Mouse (Mus musculus): Measurements from ENCODE around the gene Fam131a.

The Fam131a gene

GRCm38 (mm10) chr16:20725321-20725720, 32.3 kb downstream of the Fam131a start:
- H3K36me3 ChIP-seq (ENCODE audit: insufficient read depth, low read length), result peaks cover 52% of the 10 kb centered on the region
- no peaks in the 10 kb centered on the region for H3K9me3 ChIP-seq (ENCODE audit: low read length)
- peaks cover 87% of the 10 kb centered on the region for H3K4me1 ChIP-seq (replicated peaks; ENCODE audit: low read depth, low read length)
- TF ChIP-seq POU5F1 (IDR thresholded peaks at IDR 0.05; ENCODE audit: borderline replicate concordance, low read length), result no peak
- TF ChIP-seq CTCF (conservative IDR thresholded peaks at IDR 0.05; ENCODE audit: low read length), result no peak
- no peak for TF ChIP-seq NANOG (IDR thresholded peaks at IDR 0.05; ENCODE audit: borderline replicate concordance, low read length)
- H3K4me3 ChIP-seq (replicated peaks; ENCODE audit: low read length), result no peak overlapping the region; the same call in 1 of the 2 replicates
- no peaks in the 10 kb centered on the region for H3K27me3 ChIP-seq (ENCODE audit: insufficient read depth, low read length)

- H3K4me1 ChIP-seq (replicated peaks; ENCODE audit: low read depth, low read length), result peaks cover 87% of the 10 kb centered on the region
- peaks cover 48% of the 10 kb centered on the region for H3K36me3 ChIP-seq (ENCODE audit: insufficient read depth, low read length)
- TF ChIP-seq NANOG (IDR thresholded peaks at IDR 0.05; ENCODE audit: borderline replicate concordance, low read length), result no peak
- no peak overlapping the region for H3K4me3 ChIP-seq (replicated peaks; ENCODE audit: low read length)
- no peaks in the 10 kb centered on the region for H3K9me3 ChIP-seq (ENCODE audit: low read length)
- H3K27me3 ChIP-seq (ENCODE audit: insufficient read depth, low read length), result no peaks in the 10 kb centered on the region
Observed at GRCm38 (mm10) chr16:20725750-20726149, 32.7 kb downstream of the Fam131a start.

- H3K36me3 ChIP-seq (ENCODE audit: insufficient read depth, low read length), result peaks cover 42% of the 10 kb centered on the region
- peaks cover 86% of the 10 kb centered on the region for H3K4me1 ChIP-seq (replicated peaks; ENCODE audit: low read depth, low read length)
- no peaks in the 10 kb centered on the region for H3K9me3 ChIP-seq (ENCODE audit: low read length)
- no peak overlapping the region for H3K4me3 ChIP-seq (replicated peaks; ENCODE audit: low read length)
- TF ChIP-seq NANOG (IDR thresholded peaks at IDR 0.05; ENCODE audit: borderline replicate concordance, low read length) (no peak), POU5F1 (IDR thresholded peaks at IDR 0.05; ENCODE audit: borderline replicate concordance, low read length) (no peak), CTCF (conservative IDR thresholded peaks at IDR 0.05; ENCODE audit: low read length) (no peak)
- H3K27me3 ChIP-seq (ENCODE audit: insufficient read depth, low read length), result no peaks in the 10 kb centered on the region
Observed at GRCm38 (mm10) chr16:20726384-20726783, 33.3 kb downstream of the Fam131a start.

- peak overlapping the region; percentile 67 for H3K4me3 ChIP-seq (replicated peaks; ENCODE audit: low read length)
- peaks cover 32% of the 10 kb centered on the region for H3K27me3 ChIP-seq (ENCODE audit: insufficient read depth, low read length)
- TF ChIP-seq CTCF (conservative IDR thresholded peaks at IDR 0.05; ENCODE audit: low read length), result no peak
- no peak for TF ChIP-seq POU5F1 (IDR thresholded peaks at IDR 0.05; ENCODE audit: borderline replicate concordance, low read length)
- TF ChIP-seq NANOG (IDR thresholded peaks at IDR 0.05; ENCODE audit: borderline replicate concordance, low read length), result no peak
Observed at GRCm38 (mm10) chr16:20730293-20730711, 37.3 kb downstream of the Fam131a start.

GRCm38 (mm10) chr16:20731688-20732087, 38.6 kb downstream of the Fam131a start:
- peaks cover 7% of the 10 kb centered on the region for H3K9me3 ChIP-seq (ENCODE audit: low read length)
- TF ChIP-seq NANOG (IDR thresholded peaks at IDR 0.05; ENCODE audit: borderline replicate concordance, low read length) (no peak), POU5F1 (IDR thresholded peaks at IDR 0.05; ENCODE audit: borderline replicate concordance, low read length) (no peak), CTCF (conservative IDR thresholded peaks at IDR 0.05; ENCODE audit: low read length) (no peak)
- H3K36me3 ChIP-seq (ENCODE audit: insufficient read depth, low read length), result peaks cover 17% of the 10 kb centered on the region
- H3K27me3 ChIP-seq (ENCODE audit: insufficient read depth, low read length), result peaks cover 46% of the 10 kb centered on the region
- H3K4me1 ChIP-seq (replicated peaks; ENCODE audit: low read depth, low read length), result peaks cover 63% of the 10 kb centered on the region
- peak overlapping the region; percentile 43; the same call in 1 of the 2 replicates for H3K4me3 ChIP-seq (replicated peaks; ENCODE audit: low read length)

More at GRCm38 (mm10) chr16:20730293-20730711, 37.3 kb downstream of the Fam131a start:
- H3K9me3 ChIP-seq (ENCODE audit: low read length), result no peaks in the 10 kb centered on the region
- peaks cover 26% of the 10 kb centered on the region for H3K36me3 ChIP-seq (ENCODE audit: insufficient read depth, low read length)
- H3K4me1 ChIP-seq (replicated peaks; ENCODE audit: low read depth, low read length), result peaks cover 77% of the 10 kb centered on the region

GRCm38 (mm10) chr16:20732251-20732924, 39.3 kb downstream of the Fam131a start:
- peaks cover 16% of the 10 kb centered on the region for H3K36me3 ChIP-seq (ENCODE audit: insufficient read depth, low read length)
- TF ChIP-seq POU5F1 (IDR thresholded peaks at IDR 0.05; ENCODE audit: borderline replicate concordance, low read length) (no peak), NANOG (IDR thresholded peaks at IDR 0.05; ENCODE audit: borderline replicate concordance, low read length) (no peak), CTCF (conservative IDR thresholded peaks at IDR 0.05; ENCODE audit: low read length) (no peak)
- peaks cover 62% of the 10 kb centered on the region for H3K4me1 ChIP-seq (replicated peaks; ENCODE audit: low read depth, low read length)
- peak overlapping the region; percentile 85 for H3K4me3 ChIP-seq (replicated peaks; ENCODE audit: low read length)
- H3K9me3 ChIP-seq (ENCODE audit: low read length), result peaks cover 14% of the 10 kb centered on the region
- peaks cover 53% of the 10 kb centered on the region for H3K27me3 ChIP-seq (ENCODE audit: insufficient read depth, low read length)

- Histone ChIP-seq H3K36me3 (ENCODE audit: insufficient read depth, low read length) (peaks cover 15% of the 10 kb centered on the region), H3K4me1 (replicated peaks; ENCODE audit: low read depth, low read length) (peaks cover 62% of the 10 kb centered on the region), H3K9me3 (ENCODE audit: low read length) (peaks cover 14% of the 10 kb centered on the region), H3K27me3 (ENCODE audit: insufficient read depth, low read length) (peaks cover 60% of the 10 kb centered on the region), H3K4me3 (replicated peaks; ENCODE audit: low read length) (peak within 1 kb of the TSS; percentile 85)
- TF ChIP-seq POU5F1 (IDR thresholded peaks at IDR 0.05; ENCODE audit: borderline replicate concordance, low read length) (no peak), CTCF (conservative IDR thresholded peaks at IDR 0.05; ENCODE audit: low read length) (no peak), NANOG (IDR thresholded peaks at IDR 0.05; ENCODE audit: borderline replicate concordance, low read length) (no peak)
Observed at GRCm38 (mm10) chr16:20732925-20733730, 40.1 kb downstream of the Fam131a start, which contains the start of gene Chrd. Gene Chrd (plus strand): TSS chr16:20733127.

Measured in E14TG2a.4 (cell line).